Mouse (Mus musculus) lung, adult 2 months (tissue): Measurements from ENCODE around the gene Impg2.

ENCODE experiments used
- CTCF ChIP-seq: fragments of 200-500 bp; IDR thresholded peaks from 2 replicates; pipeline ENCODE4 v1.5.1; 2011; ENCODE audit warnings: mild to moderate bottlenecking, low read length, control low read depth; ENCODE audit not compliant: insufficient read depth
- POLR2A ChIP-seq: fragments of 200-500 bp; IDR thresholded peaks from 2 replicates; pipeline ENCODE4 v1.6.1; 2011; ENCODE audit warnings: low read depth, mild to moderate bottlenecking, control low read depth, low read length, borderline replicate concordance; ENCODE audit errors: extremely low read depth

DNA sequence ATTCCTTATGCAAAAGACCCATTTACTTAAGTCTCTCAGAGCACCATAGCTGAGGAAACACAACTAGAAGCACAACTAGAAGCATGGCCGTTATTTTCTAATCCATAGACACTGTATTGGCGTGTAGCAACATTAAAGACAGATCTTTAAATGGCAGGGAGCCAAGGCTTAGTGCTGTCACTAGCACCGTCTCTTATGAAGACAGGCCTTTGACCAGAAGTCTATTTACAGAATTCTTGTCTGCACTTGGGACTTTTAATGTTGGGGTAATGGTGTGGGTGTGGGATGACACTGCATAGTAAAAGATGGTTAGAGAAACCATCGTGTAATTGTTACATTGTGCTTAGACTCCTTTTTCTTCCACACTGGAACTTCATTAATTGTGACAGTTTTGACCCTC, 17.2 kb upstream of the Impg2 start:
- TF ChIP-seq POLR2A (no peak), CTCF (no peak)
